ENCODE assay signal across 8 mouse cellular contexts in the genomic region with DNA sequence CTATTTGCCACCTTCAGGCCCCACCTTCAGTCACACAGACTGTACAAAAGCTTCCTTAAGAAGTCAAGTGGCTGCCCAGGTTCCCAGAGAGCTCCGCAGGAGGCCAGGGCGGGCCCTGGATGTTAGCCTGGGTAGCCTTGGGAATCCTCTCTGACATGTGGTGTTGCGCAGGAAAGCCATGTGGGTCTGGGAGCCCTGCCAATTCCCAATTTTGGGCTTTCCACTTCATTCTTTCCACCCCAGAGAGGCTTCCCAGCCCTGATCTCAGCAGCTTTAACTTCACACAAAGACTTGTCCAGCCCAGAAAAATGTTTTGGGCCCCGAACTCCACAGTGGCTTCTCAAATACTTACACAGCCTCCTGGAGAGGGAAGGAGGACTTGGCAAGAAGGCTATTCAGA. TPM values are rescaled to one million over a fixed set of nuclear protein-coding genes. Genes with fewer than 3 reads are reported as not detected.
DNase-seq lines count a peak whose midpoint lies in the region; ATAC-seq lines count a peak whose summit lies in the region.

No protein-coding gene starts in this region.

- no peaks in the 10 kb centered on the region for H3K27me3 ChIP-seq in heart, embryonic 14.5 days (ENCODE audit: control insufficient read depth, insufficient read depth, low read length)
- no peaks in the 10 kb centered on the region for H3K27me3 ChIP-seq in lung, embryonic 16.5 days (ENCODE audit: control insufficient read depth, insufficient read depth, low read depth, low read length)

- peaks cover 26 to 28% of the 10 kb centered on the region in 2 experiments for H3K4me1 ChIP-seq in heart, embryonic 14.5 days (ENCODE audit: control insufficient read depth in 2 of 2, insufficient read depth in 2 of 2, low read length in 2 of 2)
- peaks cover 43% of the 10 kb centered on the region for H3K4me1 ChIP-seq in lung, embryonic 16.5 days (replicated peaks; ENCODE audit: control insufficient read depth, insufficient read depth, low read length)

- no peak overlapping the region for H3K4me3 ChIP-seq in heart, embryonic 14.5 days (ENCODE audit: control insufficient read depth in 1 of 2, insufficient read depth in 1 of 2, low read depth in 1 of 2, low read length in 2 of 2)
- H3K4me3 ChIP-seq in lung, embryonic 16.5 days (ENCODE audit: low read length): no peak overlapping the region

- DNase-seq in right cerebral cortex, postnatal 10 days (ENCODE audit: low spot score in 2 of 2): peak; percentile 65 to 67
- DNase-seq in right cerebral cortex, postnatal 25 days: no peak
- DNase-seq in cerebellum, postnatal 14 days: peak; percentile 76 to 86
- peak; percentile 43 to 56 for DNase-seq in kidney, postnatal 36 days
- DNase-seq in urinary bladder, postnatal 4 days (ENCODE audit: low spot score in 2 of 2): peak; percentile 77 to 78
- no peak for DNase-seq in spleen, adult 12 weeks (ENCODE audit: low spot score)

- peak overlapping the region; percentile 49 for H3K9ac ChIP-seq in heart, embryonic 14.5 days (ENCODE audit: low read length)
- H3K9ac ChIP-seq in lung, embryonic 16.5 days (ENCODE audit: low read length): peak overlapping the region; percentile 42

- no peak overlapping the region for H3K4me2 ChIP-seq in heart, embryonic 14.5 days (ENCODE audit: low read length)
- peak overlapping the region; percentile 19; the same call in 1 of the 2 replicates for H3K4me2 ChIP-seq in lung, embryonic 16.5 days (ENCODE audit: low read depth, low read length)

- 59% methylated on average over 4 of the region's 4 CpGs for WGBS in heart, embryonic 14.5 days
- 21% methylated on average over 4 of the region's 4 CpGs for WGBS in lung, embryonic 16.5 days

- no peaks in the 10 kb centered on the region for H3K36me3 ChIP-seq in heart, embryonic 14.5 days (ENCODE audit: control insufficient read depth, insufficient read depth, low read length)
- no peaks in the 10 kb centered on the region for H3K36me3 ChIP-seq in lung, embryonic 16.5 days (ENCODE audit: control insufficient read depth, insufficient read depth, low read length)

- H3K27ac ChIP-seq in heart, embryonic 14.5 days (replicated peaks in 1 of 2; ENCODE audit: control insufficient read depth in 1 of 2, insufficient read depth in 1 of 2, low read depth in 2 of 2, low read length in 2 of 2): peak overlapping the region; percentile 51; a peak in 3 of 4 replicates
- peak overlapping the region; percentile 88 for H3K27ac ChIP-seq in lung, embryonic 16.5 days (ENCODE audit: low read length)

- ATAC-seq in heart, embryonic 14.5 days (ENCODE audit: insufficient number of reproducible peaks, insufficient read depth, low FRiP score, low read depth): no peak
- ATAC-seq in lung, embryonic 16.5 days (ENCODE audit: low read depth): peak; percentile 87

- no peaks in the 10 kb centered on the region for H3K9me3 ChIP-seq in heart, embryonic 14.5 days (ENCODE audit: control insufficient read depth, low read length)
- no peaks in the 10 kb centered on the region for H3K9me3 ChIP-seq in lung, embryonic 16.5 days (ENCODE audit: control insufficient read depth, low read length)

RNA-seq across cellular contexts. Expression of a gene that starts 54.7 kb away (rescaled TPM):
- polyA plus RNA-seq in heart, embryonic 14.5 days (2014; fragmentation: Nextera tagmentation; extraction: Ambion mirVana): 0.44 and 0.45 TPM in 2 replicates
- 0.26 and 0.44 TPM in 2 replicates for polyA plus RNA-seq in lung, embryonic 16.5 days (2015; fragmentation: Nextera tagmentation; extraction: Ambion mirVana)

RNA-seq across cellular contexts. Expression of a gene that starts 56.2 kb away (rescaled TPM):
- polyA plus RNA-seq in heart, embryonic 14.5 days (2014; fragmentation: Nextera tagmentation; extraction: Ambion mirVana): 18.7 and 21.3 TPM in 2 replicates
- polyA plus RNA-seq in lung, embryonic 16.5 days (2015; fragmentation: Nextera tagmentation; extraction: Ambion mirVana): 7.7 and 9.0 TPM in 2 replicates

Comparison
In these comparisons a context has a peak if more than half of its experiments do, and no peak if none do; other contexts are left out.
1. DNase-seq: peak in right cerebral cortex, postnatal 10 days (2 of 2), cerebellum, postnatal 14 days (2 of 2), kidney, postnatal 36 days (2 of 2) and urinary bladder, postnatal 4 days (2 of 2); none in right cerebral cortex, postnatal 25 days (single experiment) and spleen, adult 12 weeks (single experiment).